Mouse (Mus musculus): ENCODE results near the gene Dppa4. TPM values are rescaled to one million over a fixed set of nuclear protein-coding genes. Genes with fewer than 3 reads are reported as not detected.

The Dppa4 gene
- polyA plus RNA-seq, 1 experiment from 2014 or later = not detected

- Histone ChIP-seq H3K27me3 (no peaks in the 10 kb centered on the region), H3K4me1 (no peaks in the 10 kb centered on the region), H3K9me3 (no peaks in the 10 kb centered on the region), H3K27ac (no peak overlapping the region), H3K36me3 (no peaks in the 10 kb centered on the region), H3K4me2 (no peak overlapping the region), H3K9ac (no peak overlapping the region), H3K4me3 (no peak overlapping the region)
- no peak for ATAC-seq (ENCODE audit: insufficient number of reproducible peaks, low FRiP score, low TSS enrichment, low read depth)
- WGBS = 54% methylated on average over 3 of the region's 3 CpGs
These were observed 48.3 kb downstream of the Dppa4 start for GRCm38 (mm10) chr16:48331822-48332221.

GRCm38 (mm10) chr16:48335326-48335725 lies 51.8 kb downstream of the Dppa4 start:
- no peak overlapping the region for H3K4me3 ChIP-seq
- no peak overlapping the region for H3K4me2 ChIP-seq
- ATAC-seq (ENCODE audit: insufficient number of reproducible peaks, low FRiP score, low TSS enrichment, low read depth) = no peak
- H3K27ac ChIP-seq = no peak overlapping the region
- 71% methylated on average over 4 of the region's 4 CpGs for WGBS
- no peaks in the 10 kb centered on the region for H3K27me3 ChIP-seq
- no peaks in the 10 kb centered on the region for H3K9me3 ChIP-seq
- H3K4me1 ChIP-seq = no peaks in the 10 kb centered on the region
- H3K36me3 ChIP-seq = no peaks in the 10 kb centered on the region
- no peak overlapping the region for H3K9ac ChIP-seq

Other genes with a start within 250 kb of the Dppa4 start
- gene Dppa2, start 20.2 kb downstream of the Dppa4 start, polyA plus RNA-seq (2015; fragmentation: Nextera tagmentation; extraction: Ambion mirVana) = not detected in 2 replicates
- gene Gm5485, start 128.7 kb downstream of the Dppa4 start, polyA plus RNA-seq (2015; fragmentation: Nextera tagmentation; extraction: Ambion mirVana) = not detected in 2 replicates
- gene Morc1, start 147.5 kb downstream of the Dppa4 start, polyA plus RNA-seq (2015; fragmentation: Nextera tagmentation; extraction: Ambion mirVana) = 0.17 and 0.18 TPM in 2 replicates